Mouse (Mus musculus): ENCODE measurements around the gene Hist2h3b. TPM values are rescaled to one million over a fixed set of nuclear protein-coding genes. Genes with fewer than 3 reads are reported as not detected.

The Hist2h3b gene
- polyA plus RNA-seq (2012; ENCODE audit: low replicate concordance): 114 and 122 TPM in 2 replicates

DNA sequence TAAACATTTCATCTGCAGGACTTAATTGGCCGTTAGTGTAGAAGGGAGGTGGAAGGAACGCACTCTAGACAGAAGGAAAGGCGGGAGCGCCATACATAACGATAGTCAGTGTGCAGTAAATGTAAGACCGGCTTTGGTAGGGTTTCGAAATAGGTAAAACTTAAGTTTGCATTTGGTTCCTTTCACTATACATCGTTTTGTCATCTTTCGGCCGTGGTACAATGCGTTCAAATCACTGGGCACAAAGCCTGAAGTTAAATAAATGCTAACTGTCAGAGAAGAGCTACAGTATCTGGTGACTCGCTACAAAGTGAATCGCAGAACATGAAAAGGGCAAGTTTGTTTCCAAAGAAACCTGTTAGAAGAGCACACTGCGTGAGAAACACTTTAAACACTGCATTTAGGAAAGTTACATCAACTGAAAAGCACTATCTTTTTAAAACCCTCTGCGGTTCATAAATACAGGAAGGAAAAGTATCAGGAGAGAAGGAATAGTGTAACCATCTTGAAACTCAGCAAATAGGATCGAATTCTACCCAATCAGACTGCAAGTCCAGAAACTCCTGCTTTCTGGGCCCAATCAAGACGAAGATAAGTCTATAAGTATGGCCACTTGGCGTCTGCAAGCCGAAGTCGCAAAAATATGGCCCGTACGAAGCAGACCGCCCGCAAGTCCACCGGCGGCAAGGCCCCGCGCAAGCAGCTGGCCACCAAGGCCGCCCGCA lies at the start of gene Hist2h3b:
TSS of gene Hist2h3b (plus strand) at position 604 of the 725 bp plus-strand sequence.

GRCm38 (mm10) chr3:96219661-96220130 lies 48.8 kb upstream of the Hist2h3b start, which contains the start of the genes Bola1 and Hist2h2ab:
Gene Bola1 (minus strand): TSS chr3:96219709.
Gene Hist2h2ab (plus strand): TSS chr3:96219865.

GRCm38 (mm10) chr3:96220765-96221639 lies 47.5 kb upstream of the Hist2h3b start, which contains the start of the genes Hist2h2ac and Hist2h2be:
Gene Hist2h2ac (minus strand): TSS chr3:96220880.
Gene Hist2h2be (plus strand): TSS chr3:96221119.

GRCm38 (mm10) chr3:96238954-96239793 lies 29.3 kb upstream of the Hist2h3b start, which contains the start of gene Hist2h3c2:
Gene Hist2h3c2 (minus strand): TSS chr3:96239127.

GRCm38 (mm10) chr3:96239949-96240798 lies 28.3 kb upstream of the Hist2h3b start, which contains the start of gene Hist2h2aa2:
Gene Hist2h2aa2 (minus strand): TSS chr3:96240276.

GRCm38 (mm10) chr3:96245003-96245886 lies 23.2 kb upstream of the Hist2h3b start, which contains the start of gene Hist2h2aa1:
Gene Hist2h2aa1 (plus strand): TSS chr3:96245497.

DNA sequence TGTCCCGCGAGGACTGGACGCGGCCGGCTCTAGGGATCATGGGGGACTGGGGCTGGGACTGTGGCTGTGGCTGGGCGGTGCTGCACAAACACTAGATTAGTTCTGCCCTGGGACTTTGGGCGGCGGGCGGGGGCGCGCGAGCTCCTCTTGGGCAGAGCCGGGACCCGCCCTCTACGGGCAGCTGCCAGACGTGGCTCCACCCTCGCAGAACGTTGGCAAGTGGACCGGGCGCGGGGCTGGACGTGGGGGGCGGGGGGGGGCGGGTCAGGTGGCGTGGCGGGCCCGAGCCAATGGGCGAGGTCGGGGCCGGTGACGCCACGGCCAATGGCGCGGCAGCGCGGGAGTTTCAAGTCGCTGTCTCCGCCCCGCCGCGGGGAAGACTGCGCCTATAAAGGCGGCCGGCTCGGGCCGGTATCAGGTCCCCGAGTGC lies 22.0 kb upstream of the Hist2h3b start, which contains the start of gene Hist2h3c1:
TSS of gene Hist2h3c1 (plus strand) at position 259 of the 430 bp plus-strand sequence.

DNA sequence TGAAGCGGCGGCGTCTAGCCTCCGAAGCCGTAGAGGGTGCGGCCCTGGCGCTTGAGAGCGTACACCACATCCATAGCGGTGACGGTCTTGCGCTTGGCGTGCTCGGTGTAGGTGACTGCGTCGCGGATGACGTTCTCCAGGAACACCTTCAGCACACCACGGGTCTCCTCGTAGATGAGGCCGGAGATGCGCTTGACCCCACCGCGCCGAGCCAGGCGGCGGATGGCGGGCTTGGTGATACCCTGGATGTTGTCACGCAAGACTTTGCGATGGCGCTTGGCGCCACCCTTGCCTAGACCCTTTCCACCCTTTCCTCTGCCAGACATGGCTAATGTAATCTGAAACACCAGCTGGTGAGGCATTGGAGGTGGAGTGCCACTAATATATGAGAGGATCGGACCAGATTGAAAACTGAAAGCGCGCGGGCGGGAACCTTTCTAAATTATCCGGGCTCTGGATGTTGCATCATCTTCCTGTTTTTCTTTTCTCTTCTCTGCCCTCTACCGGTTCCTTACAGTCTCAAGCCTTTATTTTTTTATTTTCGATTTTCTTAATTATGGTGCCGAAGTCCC lies 5.4 kb upstream of the Hist2h3b start, which contains the start of gene Hist2h4:
TSS of gene Hist2h4 (minus strand) at position 333 of the 572 bp plus-strand sequence.

DNA sequence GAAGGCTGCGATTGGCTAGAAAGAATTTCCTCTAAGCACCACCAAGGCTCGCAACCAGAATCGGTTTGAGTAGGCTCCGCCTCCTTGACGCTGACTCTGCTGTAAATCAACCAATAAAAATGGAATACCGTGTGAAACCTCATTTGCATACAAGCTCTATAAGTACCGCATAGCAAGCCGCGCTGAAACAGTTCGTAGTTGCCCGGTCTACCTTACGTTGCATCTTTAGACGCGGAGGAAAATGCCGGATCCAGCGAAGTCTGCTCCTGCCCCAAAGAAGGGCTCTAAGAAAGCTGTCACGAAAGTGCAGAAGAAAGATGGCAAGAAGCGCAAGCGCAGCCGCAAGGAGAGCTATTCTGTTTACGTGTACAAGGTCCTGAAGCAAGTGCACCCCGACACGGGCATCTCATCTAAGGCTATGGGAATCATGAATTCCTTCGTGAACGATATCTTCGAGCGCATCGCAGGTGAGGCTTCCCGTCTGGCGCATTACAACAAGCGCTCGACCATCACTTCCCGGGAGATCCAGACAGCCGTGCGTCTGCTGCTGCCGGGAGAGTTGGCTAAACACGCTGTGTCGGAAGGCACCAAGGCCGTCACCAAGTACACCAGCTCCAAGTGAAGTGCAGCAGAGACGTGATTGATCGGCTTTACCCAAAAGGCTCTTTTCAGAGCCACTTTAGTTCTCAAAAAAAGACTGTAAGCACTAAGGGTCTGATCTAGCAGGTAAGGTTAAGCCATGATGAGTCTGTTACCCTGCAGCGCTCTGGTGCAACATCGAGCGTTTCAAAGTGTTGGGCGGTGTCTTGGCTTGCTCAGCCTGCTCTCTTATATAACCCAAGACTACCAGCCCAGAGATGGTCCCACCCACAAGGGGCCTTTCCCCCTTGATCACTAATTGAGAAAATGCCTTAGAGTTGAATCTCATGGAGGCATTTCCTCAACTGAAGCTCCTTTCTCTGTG lies 1.3 kb downstream of the Hist2h3b start, which contains the start of gene Hist2h2bb:
TSS of gene Hist2h2bb (plus strand) at position 242 of the 964 bp plus-strand sequence.

DNA sequence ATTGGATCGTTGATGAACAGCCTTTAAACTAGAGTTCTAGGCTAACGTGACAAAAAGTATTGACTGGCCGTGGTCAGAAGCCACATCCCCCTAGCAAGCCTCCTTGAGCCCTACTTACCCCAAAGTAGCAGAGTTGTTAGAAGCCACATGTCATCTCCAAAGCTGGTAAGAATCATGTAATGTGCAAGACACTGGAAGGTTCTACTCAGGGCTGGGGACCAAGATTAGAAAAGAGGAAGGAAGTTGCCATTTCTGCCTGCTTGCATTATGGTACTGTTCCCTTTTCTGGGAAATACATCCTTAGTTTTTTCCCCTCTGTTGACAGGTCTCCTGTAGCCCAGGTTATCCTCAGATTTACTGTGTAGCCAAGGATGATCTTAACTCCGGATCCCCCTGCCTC lies 25.3 kb downstream of the Hist2h3b start, which contains the start of gene Fcgr1:
TSS of gene Fcgr1 (minus strand) at position 183 of the 400 bp plus-strand sequence.

Other genes with a start within 250 kb of the Hist2h3b start
- 4.6 and 7.9 TPM in 2 replicates for gene Vps45, start 210.2 kb upstream of the Hist2h3b start, polyA plus RNA-seq (2012; ENCODE audit: low replicate concordance)
- gene Otud7b, start 164.1 kb upstream of the Hist2h3b start, polyA plus RNA-seq (2012; ENCODE audit: low replicate concordance): 10.2 and 10.8 TPM in 2 replicates
- 0.05 TPM in 1 of 2 replicates, not detected in the other for gene Mtmr11, start 106.7 kb upstream of the Hist2h3b start, polyA plus RNA-seq (2012; ENCODE audit: low replicate concordance)
- 1,248 and 1,630 TPM in 2 replicates for gene Sf3b4, start 96.3 kb upstream of the Hist2h3b start, polyA plus RNA-seq (2012; ENCODE audit: low replicate concordance)
- gene Sv2a, start 87.5 kb upstream of the Hist2h3b start, polyA plus RNA-seq (2012; ENCODE audit: low replicate concordance): 0.30 and 0.48 TPM in 2 replicates
- 39.2 and 106 TPM in 2 replicates for gene Bola1, start 48.9 kb upstream of the Hist2h3b start, polyA plus RNA-seq (2012; ENCODE audit: low replicate concordance)
- 1.3 TPM in 1 of 2 replicates, not detected in the other for gene Hist2h2ab, start 48.8 kb upstream of the Hist2h3b start, polyA plus RNA-seq (2012; ENCODE audit: low replicate concordance)
- gene Hist2h2ac, start 47.8 kb upstream of the Hist2h3b start, polyA plus RNA-seq (2012; ENCODE audit: low replicate concordance): 8.5 and 10.0 TPM in 2 replicates
- 0.61 and 1.7 TPM in 2 replicates for gene Hist2h2be, start 47.5 kb upstream of the Hist2h3b start, polyA plus RNA-seq (2012; ENCODE audit: low replicate concordance)
- gene Hist2h3c2, start 29.5 kb upstream of the Hist2h3b start, polyA plus RNA-seq (2012; ENCODE audit: low replicate concordance): 71.6 and 90.2 TPM in 2 replicates
- 29.7 and 84.3 TPM in 2 replicates for gene Hist2h2aa2, start 28.4 kb upstream of the Hist2h3b start, polyA plus RNA-seq (2012; ENCODE audit: low replicate concordance)
- 4.9 and 17.3 TPM in 2 replicates for gene Hist2h2aa1, start 23.2 kb upstream of the Hist2h3b start, polyA plus RNA-seq (2012; ENCODE audit: low replicate concordance)
- not detected in 2 replicates for gene Hist2h3c1, start 22.0 kb upstream of the Hist2h3b start, polyA plus RNA-seq (2012; ENCODE audit: low replicate concordance)
- 5.5 and 6.0 TPM in 2 replicates for gene Hist2h4, start 5.3 kb upstream of the Hist2h3b start, polyA plus RNA-seq (2012; ENCODE audit: low replicate concordance)
- 0.65 and 5.5 TPM in 2 replicates for gene Hist2h2bb, start 1.1 kb downstream of the Hist2h3b start, polyA plus RNA-seq (2012; ENCODE audit: low replicate concordance)
- 0.43 and 0.52 TPM in 2 replicates for gene Fcgr1, start 25.3 kb downstream of the Hist2h3b start, polyA plus RNA-seq (2012; ENCODE audit: low replicate concordance)
- not detected in 2 replicates for gene BC107364, start 183.7 kb downstream of the Hist2h3b start, polyA plus RNA-seq (2012; ENCODE audit: low replicate concordance)